Mouse (Mus musculus): ENCODE results near the gene Adra2b.

DNA sequence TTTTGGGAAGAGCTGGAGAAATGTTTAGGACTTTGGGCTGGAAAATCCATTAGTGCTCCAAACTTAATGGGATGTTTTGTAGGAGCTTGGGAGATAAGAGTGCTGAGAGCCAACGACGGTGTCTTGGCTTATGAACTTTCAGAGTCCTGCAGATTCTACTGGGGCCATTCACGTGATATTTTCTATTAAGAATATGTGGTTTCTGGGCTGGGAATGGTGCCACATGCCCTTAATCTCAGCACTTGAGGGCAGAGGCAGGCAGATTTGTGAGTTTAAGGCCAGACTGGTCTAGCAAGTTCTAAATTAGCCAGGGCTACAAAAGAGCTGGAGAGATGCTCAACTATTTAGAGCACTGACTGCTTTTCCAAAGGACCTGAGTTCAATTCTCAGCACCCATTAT lies 27.3 kb downstream of the Adra2b start:
- TF ChIP-seq CTCF (IDR thresholded peaks at IDR 0.05; ENCODE audit: borderline replicate concordance, insufficient read depth, low read length), result no peak
- no peak for TF ChIP-seq POLR2A (IDR thresholded peaks at IDR 0.05; ENCODE audit: low read depth, low read length)

All from embryonic fibroblast, embryonic 13.5 days (primary cell).